Mouse (Mus musculus) ES-E14 (cell line): ENCODE measurements around the gene Shld2.

Experiments
- CHD2 ChIP-seq: IDR thresholded peaks from 2 replicates; pipeline ENCODE4 v1.6.1; 2014; ENCODE audit warnings: mild to moderate bottlenecking, low read depth, low read length, inconsistent platforms
- HCFC1 ChIP-seq: IDR thresholded peaks from 2 replicates; pipeline ENCODE4 v1.6.1; 2012; ENCODE audit warnings: low read length, inconsistent platforms, borderline replicate concordance; ENCODE audit not compliant: insufficient read depth
- MAFK ChIP-seq: IDR thresholded peaks from 2 replicates; pipeline ENCODE4 v1.6.1; 2014; ENCODE audit warnings: mild to moderate bottlenecking, low read depth, low read length, inconsistent platforms; ENCODE audit not compliant: insufficient read depth
- ZC3H11A ChIP-seq: IDR thresholded peaks from 2 replicates; pipeline ENCODE4 v1.6.1; 2012; ENCODE audit warnings: low read depth, mild to moderate bottlenecking, inconsistent platforms, low read length, borderline replicate concordance

GRCm38 (mm10) chr14:34273280-34273679, 37.0 kb downstream of the Shld2 start:
- TF ChIP-seq HCFC1 (no peak), ZC3H11A (no peak), MAFK (no peak), CHD2 (no peak)
